Mouse (Mus musculus): ENCODE results near the gene Exosc1. TPM values are rescaled to one million over a fixed set of nuclear protein-coding genes. Genes with fewer than 3 reads are reported as not detected.
"Not testable (repeated sequence)": the region's sequence is repeated elsewhere in the genome, so short reads cannot be mapped to it uniquely, and the experiment has no call there.

Gene Exosc1
- total RNA-seq, 2 experiments from 2014 or later = 82.4 to 87.5 TPM

GRCm38 (mm10) chr19:41914592-41914882 lies 18.7 kb downstream of the Exosc1 start:
- ATAC-seq (replicated peaks; ENCODE audit: poor library complexity, severe bottlenecking) = not testable (repeated sequence)

GRCm38 (mm10) chr19:41913774-41914591 lies 19.2 kb downstream of the Exosc1 start:
- ATAC-seq (replicated peaks; ENCODE audit: poor library complexity, severe bottlenecking) = peak; percentile 41

- no peak for ATAC-seq (replicated peaks; ENCODE audit: poor library complexity, severe bottlenecking)
Observed at GRCm38 (mm10) chr19:41912121-41913080, 20.8 kb downstream of the Exosc1 start.

DNA sequence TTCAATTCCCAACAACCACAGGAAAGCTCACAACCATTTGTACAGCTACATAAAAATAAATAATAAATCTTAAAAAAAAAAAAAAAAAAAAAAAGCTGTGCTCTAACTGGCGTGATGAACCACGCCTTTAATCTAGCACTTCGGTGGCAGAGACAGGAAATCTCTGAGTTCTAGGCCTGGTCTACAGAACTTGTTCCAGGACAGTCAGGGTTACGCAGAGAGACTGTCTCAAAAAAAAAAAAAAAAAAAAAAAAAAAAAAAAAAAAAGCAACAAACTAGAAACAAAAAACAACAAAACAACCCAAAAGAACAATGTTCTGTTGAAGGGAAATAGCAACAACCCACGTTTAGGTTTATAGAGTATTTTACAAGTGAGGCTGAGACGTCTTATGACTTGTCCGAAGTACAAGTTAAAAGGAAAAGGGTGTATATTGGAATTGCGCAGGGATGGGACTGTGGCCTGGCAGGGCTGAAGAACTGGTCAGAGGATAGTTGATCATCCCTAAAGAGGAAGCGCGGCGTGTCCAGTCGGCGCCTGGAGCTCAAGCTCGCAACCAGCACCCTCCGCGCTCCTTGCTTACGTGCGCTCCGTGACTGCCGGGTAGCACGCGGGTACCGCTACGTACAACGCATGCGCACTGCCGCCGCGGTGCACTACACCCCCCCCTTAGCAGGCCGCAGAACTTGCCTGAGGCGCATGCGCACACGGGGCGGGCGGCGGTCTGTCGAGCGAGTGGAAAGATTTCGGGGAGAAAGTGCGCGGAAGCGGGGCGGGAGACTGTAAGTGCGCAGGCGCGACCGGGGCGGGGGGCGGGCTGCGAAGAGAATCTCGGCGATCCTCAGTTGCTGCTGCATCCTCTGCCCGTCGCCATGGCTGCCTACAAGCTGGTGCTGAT lies 21.8 kb downstream of the Exosc1 start, which contains the start of gene Pgam1:
Gene Pgam1, plus strand, starts transcription at position 746 of the 896 bp plus-strand sequence.
- peak; percentile 83 for ATAC-seq (replicated peaks; ENCODE audit: poor library complexity, severe bottlenecking)

GRCm38 (mm10) chr19:41910396-41910795 lies 22.8 kb downstream of the Exosc1 start:
- ATAC-seq (replicated peaks; ENCODE audit: poor library complexity, severe bottlenecking) = no peak

DNA sequence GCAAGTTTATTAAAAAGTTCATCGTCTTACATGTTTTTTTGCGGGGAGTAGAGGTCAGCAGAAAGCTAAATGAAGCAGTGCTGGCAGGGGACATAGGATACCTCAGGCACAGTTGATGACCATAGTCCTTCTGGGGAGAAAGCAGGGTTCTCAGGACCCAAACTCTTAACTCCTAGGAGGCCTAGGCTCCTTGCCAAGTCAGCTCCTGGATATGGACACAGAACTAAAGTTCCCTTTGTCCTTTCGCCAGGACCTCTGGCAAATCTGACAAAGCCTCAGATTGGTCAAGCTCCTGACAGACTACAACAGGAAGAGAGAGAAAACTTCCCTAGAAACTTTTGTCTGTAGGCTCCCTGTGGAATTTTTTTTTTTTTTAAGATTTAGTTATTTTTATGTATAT lies 24.5 kb downstream of the Exosc1 start:
- ATAC-seq (replicated peaks; ENCODE audit: poor library complexity, severe bottlenecking) = no peak

DNA sequence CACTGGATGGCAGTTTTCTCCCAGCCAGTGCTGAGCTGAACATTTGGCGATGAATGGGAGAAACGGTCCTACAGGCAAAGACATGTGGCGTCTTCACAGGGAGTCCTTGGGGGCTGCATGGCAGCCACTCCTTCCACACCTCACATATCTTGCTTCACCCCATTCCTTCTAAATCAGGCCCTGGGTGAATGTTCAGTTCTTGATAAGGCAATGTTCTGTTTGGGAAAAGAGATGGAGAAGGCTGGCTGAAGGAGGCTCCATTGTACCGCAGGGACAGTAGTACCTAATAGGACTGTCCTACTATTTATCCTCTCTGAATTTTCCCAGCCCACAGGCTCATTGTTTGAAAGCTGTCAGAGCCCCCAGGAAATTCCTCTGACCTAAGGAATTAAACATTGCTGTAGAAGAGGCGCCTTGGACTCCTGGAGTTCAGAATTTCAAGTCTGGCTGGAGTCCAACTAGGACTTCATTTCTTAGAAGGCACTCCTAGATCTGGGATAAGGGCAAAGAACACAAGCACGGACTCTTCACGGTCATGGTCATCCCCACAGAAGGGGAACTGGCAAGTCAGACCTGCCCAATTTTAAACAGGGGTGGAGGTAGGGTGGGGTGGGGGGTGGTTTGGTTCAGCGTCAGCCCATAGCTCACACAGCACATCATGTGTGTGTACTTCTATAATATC lies 26.0 kb downstream of the Exosc1 start:
- ATAC-seq (replicated peaks; ENCODE audit: poor library complexity, severe bottlenecking) = no peak

DNA sequence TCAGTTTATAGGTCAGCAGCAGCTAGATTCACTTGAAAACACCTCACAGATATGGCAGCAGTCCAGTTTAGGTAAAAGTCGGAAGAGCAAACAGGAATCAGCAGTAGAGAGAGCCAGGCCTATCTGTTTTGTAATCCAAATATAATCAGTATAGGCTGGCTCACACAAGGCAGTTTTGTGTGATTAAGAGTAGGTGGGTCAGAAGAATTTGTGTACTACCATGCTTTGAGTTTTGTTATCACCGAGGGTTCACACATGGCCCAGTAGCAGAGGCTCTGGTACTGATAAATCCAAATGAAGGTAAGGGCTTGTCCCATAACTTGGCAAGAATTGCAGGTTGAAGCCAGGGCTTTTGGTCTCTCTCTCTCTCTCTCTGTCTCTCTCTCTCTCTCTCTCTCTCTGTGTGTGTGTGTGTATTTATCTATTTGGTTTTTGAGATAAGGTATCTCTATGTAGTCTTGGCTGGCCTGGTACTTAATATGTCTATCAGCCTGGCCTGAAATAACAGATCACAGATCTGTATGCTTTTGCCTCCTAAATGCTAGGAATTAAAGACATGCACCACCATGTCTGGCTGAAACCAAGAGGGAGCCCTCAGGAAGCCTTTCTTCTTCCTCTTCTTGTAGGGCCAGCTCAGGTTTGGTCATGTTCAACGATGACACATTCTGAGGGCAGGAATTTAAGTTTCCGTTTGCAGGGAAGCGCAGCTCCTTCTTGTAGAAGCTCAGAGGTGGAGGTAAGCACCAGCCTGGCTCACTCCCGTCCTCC lies 26.7 kb downstream of the Exosc1 start:
- peak; percentile 29 for ATAC-seq (replicated peaks; ENCODE audit: poor library complexity, severe bottlenecking)

DNA sequence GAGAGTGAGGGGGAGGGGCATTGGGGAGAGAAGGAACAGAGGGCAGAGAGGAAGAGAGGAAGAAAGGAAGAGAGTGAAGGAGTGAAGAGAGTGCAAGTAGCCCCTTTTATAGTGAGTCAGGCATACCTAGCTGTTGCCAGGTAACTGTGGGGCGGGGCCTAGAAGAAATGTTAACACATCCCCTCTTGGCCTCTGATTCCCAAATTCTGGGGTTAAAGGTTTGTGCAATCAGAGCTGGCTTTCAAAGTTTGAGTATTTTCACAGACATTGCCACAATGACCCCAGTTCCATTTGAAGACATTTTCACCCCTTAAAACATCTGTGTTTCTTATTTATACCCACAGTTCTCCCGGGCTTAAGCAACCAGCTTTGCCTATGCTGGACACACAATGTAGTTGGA lies 28.0 kb downstream of the Exosc1 start:
- no peak for ATAC-seq (replicated peaks; ENCODE audit: poor library complexity, severe bottlenecking)

GRCm38 (mm10) chr19:41902848-41903593 lies 30.2 kb downstream of the Exosc1 start:
- no peak for ATAC-seq (replicated peaks; ENCODE audit: poor library complexity, severe bottlenecking)

DNA sequence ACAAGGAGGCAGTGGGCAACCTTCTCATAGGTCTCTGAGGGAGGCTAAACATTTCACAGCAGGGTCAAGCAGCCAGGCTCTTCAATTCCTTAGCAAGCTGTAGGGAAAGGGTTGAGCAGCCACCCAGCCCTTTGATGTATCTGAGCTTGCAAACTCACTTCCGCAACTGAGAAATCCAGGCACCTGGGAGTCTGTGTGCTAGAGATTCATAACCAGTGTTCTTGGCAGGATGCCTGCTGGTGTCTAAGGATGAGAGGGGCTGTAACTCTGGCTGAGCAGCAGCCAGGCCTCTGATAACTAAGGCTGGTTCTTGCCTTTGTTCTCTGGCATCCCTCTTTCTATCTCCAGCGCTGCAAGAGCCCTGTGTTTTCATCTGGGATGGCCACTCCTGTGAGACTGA lies 31.5 kb downstream of the Exosc1 start:
- ATAC-seq (replicated peaks; ENCODE audit: poor library complexity, severe bottlenecking) = peak; percentile 21; the same call in 1 of the 2 replicates

DNA sequence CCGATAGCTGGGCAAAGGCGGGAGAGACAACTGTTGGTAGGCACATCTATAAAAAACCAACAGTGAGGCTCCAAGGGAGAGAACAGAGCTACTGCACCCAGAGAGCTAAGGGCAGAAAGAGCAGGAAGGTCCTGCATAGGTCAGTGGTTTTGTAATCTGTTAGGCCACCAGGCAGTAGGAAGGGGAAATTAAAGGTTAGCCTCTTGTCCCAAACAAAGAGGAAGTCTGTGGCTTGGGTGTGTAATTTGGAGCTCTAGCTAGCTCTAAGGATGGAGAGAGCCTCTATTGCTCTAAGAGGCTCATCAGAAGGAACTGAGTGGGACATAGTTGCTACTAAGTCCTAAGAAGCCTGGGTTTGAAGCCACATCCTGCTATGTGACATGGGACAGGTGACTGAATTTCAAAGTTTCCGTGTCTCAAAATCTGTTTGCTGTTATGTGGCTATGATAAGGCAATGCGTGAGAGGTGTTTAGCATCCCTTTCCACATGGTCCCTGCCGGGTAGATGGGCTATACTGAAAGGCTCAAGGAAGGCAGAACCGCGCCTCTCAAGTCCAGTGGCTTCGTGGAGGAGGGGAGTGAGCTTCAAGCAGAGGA lies 32.6 kb downstream of the Exosc1 start:
- ATAC-seq (replicated peaks; ENCODE audit: poor library complexity, severe bottlenecking) = peak; percentile 77

DNA sequence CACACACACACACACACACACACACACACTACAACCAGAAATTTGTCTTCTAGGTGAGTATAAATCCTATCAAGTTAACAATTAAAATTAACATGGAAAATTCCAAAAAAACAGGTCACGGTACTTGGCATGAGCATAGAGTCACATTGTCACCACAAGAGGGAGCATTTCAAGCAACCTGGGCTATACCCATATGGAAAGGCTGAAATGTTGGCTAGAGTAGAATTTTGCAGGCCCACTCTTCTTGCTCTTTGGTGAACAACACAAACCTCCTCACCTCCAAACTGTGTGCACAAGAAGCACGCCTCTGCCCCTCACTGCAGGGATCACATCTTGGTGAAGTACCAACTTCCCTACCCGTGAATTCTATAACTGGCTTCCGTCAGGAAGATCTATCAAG lies 34.4 kb downstream of the Exosc1 start:
- ATAC-seq (replicated peaks; ENCODE audit: poor library complexity, severe bottlenecking) = no peak

GRCm38 (mm10) chr19:41896319-41896711 lies 36.9 kb downstream of the Exosc1 start:
- no peak for ATAC-seq (replicated peaks; ENCODE audit: poor library complexity, severe bottlenecking)

DNA sequence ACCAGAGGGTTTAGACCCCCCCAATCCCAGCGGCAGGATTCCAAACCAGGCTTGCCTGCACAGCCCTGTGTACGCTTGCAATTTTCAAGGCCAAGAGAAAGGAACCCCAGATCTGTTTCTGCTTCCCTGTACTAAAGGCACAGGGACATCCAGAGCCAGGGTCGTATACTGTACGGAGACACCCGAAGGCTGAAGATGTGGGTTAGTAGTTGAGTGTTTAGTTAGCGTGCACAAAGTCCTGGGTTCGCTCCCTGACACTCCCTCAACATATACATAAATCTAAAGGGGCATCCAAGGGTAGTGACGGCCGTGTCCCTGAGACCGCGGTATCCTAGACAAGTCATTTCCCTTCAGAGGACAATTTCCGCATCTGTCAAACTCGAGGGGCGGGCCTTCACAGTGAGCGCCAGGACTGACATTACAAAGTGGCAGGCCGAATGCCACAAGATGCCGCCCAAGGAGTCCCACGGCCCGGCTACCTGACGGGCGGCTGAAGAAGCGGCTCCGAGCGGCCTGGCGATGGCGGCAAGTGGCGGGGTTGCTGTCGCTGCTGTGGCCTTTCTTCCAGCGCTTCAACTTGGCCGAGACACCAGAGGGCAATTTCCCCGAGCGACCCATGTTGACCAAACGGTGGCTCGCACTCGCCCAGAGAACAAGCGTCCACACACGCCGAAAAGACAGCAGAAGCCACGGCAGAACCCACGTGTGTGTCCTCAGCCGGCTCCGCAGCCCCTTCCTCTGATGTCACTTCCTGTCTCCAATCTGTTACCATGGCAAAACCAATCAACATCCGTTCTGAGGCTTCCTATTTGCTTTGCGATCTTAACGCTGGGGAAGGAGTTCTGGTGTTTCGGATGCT lies 37.5 kb downstream of the Exosc1 start, which contains the start of gene Rrp12:
Gene Rrp12, minus strand, starts transcription at position 714 of the 859 bp plus-strand sequence.
- ATAC-seq (replicated peaks; ENCODE audit: poor library complexity, severe bottlenecking) = peak; percentile 80

DNA sequence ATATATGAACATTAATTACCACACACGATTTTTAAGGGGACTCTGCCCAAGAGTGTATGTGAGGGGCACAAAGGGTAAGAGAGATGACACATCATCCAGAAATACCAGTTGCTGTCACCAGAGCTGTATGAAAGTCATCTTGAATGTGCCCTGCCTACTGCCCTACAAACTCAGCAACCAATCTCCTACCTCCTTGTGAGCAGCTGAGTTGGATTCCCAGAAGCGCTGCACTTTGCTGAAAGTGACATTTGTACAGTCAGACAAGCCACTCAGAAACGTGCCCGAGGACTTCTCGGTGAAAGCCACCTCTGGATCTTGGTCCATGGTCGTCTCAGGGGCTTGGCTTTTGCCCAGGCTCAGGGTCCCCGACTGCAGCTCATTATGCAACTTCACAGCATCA lies 38.3 kb downstream of the Exosc1 start:
- ATAC-seq (replicated peaks; ENCODE audit: poor library complexity, severe bottlenecking) = no peak

- ATAC-seq (replicated peaks; ENCODE audit: poor library complexity, severe bottlenecking) = no peak
Observed at GRCm38 (mm10) chr19:41888191-41888590, 45.0 kb downstream of the Exosc1 start.
